Mouse (Mus musculus) retina, postnatal 7 days (tissue): ENCODE measurements around the gene Tnfsf13.
A peak's percentile ranks its signal among the peaks of the same experiment; 100 is the strongest.
"Not testable (repeated sequence)": the region's sequence is repeated elsewhere in the genome, so short reads cannot be mapped to it uniquely, and the experiment has no call there.

Source experiments
- DNase-seq: peaks from one replicate; pipeline ENCODE4 v3.0.0-alpha.2; 2012; ENCODE audit warnings: low read depth, low spot score

Gene Tnfsf13

DNA sequence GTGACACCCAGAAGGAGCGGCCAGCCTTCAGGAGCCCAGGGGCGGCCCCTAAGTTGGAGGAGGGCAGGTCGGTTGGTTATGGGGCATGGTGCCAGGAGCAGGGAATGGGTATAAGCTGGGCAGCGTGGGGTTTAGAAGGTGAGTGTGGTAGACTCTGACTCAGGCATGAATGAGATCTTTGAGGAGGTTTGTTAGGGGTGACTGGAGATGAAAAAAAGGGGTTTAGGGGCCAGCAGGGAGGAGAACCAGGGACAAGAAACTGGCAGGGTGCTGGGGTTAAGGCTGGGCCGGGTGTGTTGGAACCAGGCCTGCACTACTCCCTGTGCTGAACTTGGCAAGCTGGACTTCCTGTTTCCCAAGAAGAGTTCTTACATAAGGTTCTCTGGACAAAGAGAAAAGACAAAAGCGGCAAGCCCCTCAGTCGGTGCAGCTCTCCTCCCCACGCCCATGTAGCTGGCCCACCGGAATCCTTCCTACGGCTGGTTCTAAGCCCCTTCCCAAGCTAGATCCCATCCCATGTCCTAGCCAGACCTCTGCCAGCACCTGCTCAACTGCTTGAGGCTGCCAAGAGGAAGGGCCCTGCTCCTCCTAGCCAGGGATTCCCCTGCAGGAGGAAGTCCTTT, at the start of gene Tnfsf13:
Gene Tnfsf13 (minus strand): TSS at position 259 of the 623 bp plus-strand sequence.
- no peak for DNase-seq

DNA sequence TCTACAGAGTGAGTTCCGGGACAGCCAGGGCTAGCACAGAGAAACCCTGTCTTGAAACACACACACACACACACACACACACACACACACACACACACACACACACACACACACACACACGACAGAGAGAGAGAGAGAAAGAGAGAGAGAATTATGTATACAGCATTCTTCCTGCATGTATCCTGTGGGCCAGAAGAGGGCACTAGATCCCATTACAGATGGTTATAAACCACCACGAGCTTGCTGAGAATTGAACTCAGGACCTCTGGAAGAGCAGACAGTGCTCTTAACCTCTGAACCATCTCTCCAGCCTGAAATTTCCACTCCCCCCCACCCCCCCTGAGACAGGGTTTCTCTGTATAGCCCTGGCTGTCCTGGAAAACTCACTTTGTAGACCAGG, 45.8 kb upstream of the Tnfsf13 start:
- not testable (repeated sequence) for DNase-seq

DNA sequence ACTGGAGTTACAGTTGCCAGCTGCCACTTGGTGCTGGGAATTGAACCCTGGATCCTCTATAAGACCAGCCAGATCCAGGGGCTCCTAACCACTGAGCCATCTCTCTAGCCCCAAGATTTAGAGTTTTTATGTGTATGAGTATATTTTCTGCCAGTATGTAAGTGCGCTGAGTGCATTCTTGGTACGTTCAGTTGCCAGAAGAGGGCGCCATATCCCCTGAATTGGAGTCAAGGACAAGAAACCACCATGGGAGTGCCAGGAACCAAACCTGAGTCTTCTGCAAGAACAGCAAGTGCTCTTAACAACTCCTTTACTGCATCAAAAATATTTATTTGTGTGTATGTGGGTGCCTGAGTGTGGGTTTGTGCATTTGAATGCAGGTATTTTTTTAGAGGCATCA, 43.5 kb upstream of the Tnfsf13 start:
- DNase-seq: peak; percentile 46

DNA sequence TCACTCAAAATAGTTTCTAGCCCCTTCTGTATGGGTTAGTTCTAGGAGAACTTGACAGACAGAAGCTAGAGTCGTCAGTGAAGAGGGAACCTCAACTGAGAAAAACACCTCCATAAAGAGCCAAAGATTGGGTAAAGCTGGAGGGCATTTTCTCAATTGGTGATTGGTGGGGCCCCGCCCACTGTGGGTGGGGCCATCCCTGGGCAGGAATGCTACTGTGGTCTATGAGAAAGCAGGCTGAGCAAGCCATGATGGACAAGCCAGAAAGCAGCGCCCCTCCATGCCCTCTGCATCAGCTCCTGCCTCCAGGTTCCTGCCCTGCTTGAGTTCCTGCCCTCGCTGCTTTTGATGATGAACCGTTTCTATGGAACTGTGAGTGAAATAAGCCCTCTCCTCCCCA, 40.4 kb upstream of the Tnfsf13 start:
- DNase-seq: no peak

DNA sequence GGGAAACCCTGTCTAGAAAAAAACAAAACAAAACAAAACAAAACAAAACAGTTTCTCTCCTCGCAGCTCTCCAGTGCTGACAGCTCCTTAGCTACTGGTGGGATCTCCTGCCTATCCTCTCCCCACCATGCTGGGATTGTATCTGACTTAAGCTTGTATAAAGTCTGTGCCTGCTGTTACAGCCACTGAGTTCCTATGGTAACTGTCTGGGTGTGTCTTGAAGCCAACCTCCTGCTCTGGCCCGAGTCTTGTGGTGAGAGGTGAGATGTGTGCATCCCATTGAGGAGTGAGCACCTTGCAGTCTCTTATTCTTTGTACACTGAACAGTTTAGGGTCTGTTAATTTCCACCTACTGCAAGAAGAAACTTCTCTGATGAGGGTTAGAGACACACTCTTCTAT, 37.5 kb upstream of the Tnfsf13 start:
- no peak for DNase-seq

DNA sequence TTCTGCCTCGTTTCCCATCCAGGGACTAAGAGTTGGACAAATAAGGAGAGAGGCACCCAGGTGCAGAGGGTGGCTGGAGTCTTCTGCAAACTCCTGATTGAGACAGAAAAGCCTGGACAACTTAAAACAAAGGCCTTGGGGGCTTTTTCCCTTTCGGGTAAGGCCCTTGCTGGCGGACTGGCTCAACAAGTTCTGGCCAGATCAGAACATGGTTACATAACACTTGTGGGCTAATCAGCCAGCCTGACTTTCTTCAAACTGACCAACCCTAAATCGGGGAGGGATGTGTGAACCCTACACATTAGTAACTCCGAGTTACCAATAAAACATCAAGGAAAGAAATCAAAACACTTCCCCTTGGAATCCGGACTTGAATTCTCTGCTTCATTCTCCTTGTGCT, 35.3 kb upstream of the Tnfsf13 start:
- no peak for DNase-seq

DNA sequence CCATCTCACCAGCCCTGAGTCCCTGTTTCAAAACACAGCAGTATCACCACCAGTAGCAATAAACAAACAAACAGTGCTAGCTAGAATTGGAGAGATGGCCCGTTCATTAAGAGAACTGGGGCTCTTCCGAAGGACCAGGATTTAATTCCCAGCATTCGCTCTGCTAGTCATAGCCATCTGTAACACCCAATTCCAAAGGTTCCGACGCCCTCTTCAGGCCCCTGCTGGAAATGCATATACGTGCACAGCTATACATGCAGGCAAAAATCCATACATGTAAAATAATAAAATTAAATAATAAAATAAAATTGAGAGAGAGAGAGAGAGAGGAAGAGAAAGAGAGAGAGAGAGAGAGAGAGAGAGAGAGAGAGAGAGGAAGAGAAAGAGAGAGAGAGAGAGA, 33.8 kb upstream of the Tnfsf13 start:
- no peak for DNase-seq

DNA sequence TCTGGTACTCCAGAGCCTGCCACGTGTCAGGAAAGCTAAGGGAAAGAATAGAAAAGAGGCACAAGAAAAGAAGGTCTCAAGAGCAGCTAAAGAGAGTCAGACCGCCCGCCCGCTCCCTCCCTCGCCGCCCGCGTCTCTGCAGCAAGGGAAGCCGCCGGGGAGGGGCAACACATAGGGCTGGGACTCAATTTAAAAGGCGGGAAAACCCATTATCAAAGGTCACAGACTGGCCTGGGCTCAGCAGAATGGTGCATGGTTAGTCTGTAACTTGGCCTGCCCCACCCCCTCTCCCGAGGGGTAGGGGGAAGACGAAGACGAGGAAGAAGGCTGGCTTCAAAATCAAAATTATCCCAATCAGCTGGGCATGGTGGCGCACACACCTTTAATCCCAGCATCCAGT, 33.1 kb upstream of the Tnfsf13 start:
- no peak for DNase-seq

DNA sequence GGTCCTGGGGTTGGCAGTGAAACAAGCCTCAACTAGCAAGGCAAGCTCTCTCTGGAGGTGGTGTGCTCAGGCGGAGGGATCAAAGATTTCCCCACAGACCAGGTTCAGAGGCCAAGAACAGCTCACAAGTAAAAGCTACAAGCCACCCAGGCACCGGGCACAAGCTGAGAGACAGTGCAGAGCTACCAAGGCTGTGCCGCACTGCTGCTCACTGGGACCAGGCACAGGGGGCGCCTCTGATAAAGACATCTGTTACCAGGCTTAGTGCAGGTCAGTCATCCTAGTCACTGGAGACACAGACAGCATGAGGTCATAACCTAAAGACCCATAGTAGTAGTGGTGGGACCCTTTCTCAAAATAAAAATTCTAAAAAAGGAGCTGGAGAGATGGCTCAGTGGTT, 31.4 kb upstream of the Tnfsf13 start:
- no peak for DNase-seq

DNA sequence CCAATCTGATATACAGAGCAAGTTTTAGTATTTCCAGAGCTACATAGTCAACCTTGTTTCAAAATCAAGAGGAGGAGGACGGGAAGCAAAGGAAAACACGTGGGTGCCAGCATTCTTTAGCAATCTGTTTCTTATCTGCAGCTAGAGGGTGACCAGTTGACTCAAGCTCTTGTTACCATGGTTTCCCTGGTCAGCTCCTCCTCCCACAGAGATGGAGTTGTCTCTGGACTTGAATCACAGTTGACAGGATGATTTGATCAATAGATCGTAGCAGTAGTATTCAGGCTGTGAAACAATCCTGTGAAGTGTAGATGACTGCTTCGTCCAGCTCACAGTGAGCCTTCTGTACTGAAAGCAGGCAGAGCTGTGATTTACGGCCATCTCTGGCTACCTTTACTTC, 30.3 kb upstream of the Tnfsf13 start:
- DNase-seq: no peak

DNA sequence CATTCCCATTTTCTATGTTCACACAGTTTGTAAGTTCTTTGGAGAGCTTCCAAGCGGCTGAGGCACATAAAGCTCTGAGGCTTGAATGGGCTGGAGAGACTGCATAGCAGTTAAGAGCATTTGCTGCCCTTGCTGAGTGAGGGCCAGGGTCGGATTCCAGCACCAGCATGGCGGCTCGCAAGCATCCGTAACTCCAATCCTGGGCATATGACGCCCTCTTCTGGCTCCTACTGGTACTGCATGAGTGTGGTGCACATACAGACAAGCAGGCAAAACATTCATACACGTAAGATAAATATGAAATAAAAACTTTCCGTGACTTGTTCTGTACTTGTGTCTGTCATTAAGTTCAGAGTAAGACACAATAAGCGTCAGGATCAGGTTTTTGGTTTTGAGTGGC, 29.9 kb upstream of the Tnfsf13 start:
- no peak for DNase-seq

DNA sequence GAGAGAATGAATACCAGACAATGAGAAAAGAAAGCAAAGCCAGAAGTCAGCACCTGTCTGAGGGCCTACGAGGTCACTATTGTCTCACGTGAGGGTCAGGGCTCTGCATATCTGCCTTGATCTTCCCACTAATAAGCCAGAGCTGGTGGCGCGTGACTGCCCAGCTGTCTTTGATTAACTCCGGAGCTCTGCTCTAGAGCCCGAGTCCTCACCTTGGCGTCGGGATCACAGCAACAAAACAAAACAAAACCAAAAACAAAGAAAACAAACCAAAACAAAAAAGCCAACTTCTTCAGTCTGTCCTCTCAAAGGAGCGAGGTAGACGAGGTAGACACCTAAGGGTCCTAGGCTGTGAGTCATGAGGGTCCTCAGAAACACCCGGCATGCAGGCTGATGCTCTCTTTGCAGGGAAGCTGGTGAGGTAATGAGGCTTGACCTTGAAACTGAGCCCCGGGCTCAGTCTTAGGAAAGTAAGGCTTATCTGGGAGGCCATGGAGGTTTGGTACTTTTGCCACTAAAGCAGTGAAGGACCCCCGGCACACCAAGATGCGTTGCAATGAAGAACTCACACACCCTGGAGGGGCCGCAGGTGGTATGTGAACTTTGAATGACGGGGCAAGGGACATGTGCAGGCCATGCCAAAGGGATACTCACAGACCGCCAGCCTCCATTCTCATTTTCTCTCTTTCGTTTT, 29.2 kb upstream of the Tnfsf13 start:
- peak; percentile 40 for DNase-seq

DNA sequence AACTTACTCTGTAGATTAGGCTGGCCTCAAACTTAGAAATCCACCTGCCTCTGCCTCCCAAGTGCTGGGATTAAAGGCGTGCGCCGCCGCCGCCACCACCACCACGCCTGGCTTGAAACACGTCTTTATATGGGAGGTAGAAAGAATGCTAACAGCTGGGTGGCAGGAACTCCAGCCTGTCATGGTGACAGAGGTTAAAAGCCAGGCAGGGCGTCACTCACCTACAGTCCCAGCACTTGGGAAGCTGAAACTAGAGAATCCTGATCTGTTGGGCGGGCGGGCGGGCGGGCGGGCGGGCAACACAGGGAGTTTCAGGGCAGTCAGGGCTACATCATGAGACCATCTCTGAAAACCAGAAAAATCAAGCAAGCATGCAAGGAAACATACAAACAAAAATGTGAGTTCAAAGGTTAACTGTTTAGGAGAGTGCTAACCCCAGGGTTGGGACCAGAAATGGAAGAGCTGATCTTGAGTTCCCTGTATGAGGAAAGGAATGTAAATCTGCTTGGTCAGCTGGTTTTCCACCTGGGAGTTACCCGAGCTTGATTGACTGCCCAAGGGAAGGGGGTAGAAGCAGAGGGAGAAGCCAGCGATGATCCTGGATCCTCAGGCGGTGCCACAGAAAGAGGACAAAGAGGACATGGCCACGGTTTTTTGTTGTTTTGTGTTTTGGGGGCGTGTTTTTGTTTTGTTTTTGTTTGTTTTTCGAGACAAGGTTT, 27.5 kb upstream of the Tnfsf13 start:
- DNase-seq: no peak

DNA sequence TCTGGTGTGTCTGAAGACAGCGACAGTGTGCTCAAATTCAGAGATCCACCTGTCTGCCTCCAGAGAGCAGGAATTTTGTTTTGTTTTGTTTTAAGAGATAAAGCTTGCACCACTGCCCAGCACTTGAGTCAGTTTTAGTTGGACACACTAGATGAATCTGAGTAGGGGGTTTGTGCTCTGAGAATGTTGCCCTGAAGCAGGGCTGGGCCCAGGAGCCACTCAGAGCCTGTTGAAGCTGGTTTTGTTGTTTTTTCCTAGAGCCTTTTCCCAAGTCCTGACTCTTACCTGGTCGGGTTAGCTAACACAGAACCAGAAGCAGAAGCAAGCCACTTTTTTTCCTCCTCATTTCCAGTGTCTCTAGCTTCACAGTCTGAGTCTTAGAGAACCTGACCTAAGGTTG, 25.5 kb upstream of the Tnfsf13 start:
- no peak for DNase-seq

DNA sequence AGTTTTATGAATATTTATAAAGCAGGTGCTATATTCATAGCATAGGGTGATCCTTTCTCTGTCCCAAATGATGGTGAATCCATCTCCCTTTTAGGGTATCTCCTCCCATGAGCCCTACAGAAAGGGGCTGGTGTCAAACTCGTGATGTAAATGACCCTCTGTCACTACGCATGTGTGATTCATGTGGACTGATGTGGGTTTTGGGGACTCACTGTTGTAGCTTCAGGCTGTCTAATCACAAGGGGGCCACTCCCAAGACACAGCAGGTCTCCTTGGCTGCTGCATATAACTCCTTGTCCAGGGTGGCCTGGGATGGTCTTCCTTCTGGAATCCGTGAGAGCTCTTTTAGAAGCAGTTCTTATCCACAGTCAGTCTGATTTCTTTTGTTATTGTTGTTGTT, 24.9 kb upstream of the Tnfsf13 start:
- DNase-seq: no peak

DNA sequence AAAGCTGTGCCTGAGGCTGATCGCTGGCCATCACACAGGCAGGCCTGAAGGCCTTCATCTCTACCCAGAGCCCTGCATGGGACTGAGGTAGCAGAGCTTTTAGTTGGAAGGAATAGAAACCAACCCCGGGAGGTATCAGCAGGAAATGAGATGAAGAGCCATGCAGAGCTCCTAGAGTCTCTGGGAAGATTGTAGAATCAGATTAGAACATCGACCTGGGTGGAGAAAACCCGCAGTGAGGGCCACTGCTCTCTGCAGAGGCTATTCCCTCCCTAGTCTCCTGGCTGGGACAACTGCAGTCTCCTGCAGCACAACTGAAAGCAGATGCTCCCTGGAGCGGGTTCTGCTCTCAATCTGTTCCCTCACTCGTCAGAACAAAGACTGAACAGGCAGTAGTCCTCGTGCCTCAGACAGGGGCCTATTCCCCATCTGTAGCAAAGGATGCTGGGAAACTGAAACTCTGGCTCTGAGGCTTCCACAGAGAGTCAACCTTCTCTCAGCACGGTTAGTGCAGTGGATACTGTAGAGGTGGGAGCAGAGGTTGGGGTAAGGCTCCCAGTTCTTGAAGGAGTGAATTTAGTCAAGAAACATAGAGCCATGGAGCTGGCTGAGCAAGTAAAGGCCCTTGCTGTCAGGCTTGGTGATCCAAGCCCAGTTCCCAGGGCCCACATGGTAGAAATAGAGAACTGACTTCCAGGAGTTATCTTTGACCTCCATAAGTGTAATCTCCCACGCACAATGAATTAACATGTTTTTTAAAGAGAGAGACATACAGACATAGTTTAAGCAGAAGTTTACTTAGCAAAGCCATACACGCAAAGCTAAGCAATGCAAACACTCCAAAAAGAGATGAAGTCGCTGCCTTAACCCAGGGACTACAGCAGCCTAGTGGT, 24.2 kb upstream of the Tnfsf13 start:
- DNase-seq: no peak

DNA sequence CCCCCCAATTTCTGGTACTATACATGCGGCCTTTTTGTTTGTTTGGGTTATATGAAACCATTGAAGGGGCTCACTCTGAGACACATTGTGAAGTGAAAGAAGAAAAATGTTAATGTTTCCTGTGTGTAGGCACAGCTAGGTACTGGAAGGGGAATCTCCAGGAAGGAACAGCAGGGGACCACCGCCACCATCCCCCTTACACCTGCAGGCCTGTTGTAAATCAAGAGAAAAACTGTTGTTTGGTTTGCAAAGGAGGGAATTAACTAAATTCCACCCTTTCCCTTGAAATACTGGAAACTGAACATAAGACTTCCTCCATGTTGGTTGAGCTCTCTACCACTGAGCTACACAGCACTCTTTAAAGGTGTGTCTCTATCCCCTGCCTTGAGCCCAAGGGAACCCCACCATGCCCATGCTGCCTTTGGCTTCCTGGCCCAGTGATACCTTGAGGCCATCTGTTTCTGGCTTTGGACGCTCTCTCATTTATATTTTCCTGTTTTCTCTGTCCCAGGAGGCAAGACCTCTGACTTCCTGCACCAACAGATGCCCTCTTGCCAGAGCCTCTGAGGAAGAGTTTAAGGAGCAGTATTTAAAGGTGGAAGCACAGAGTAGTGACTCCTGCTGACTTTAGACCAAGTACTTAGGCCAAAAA, 23.2 kb upstream of the Tnfsf13 start:
- no peak for DNase-seq

DNA sequence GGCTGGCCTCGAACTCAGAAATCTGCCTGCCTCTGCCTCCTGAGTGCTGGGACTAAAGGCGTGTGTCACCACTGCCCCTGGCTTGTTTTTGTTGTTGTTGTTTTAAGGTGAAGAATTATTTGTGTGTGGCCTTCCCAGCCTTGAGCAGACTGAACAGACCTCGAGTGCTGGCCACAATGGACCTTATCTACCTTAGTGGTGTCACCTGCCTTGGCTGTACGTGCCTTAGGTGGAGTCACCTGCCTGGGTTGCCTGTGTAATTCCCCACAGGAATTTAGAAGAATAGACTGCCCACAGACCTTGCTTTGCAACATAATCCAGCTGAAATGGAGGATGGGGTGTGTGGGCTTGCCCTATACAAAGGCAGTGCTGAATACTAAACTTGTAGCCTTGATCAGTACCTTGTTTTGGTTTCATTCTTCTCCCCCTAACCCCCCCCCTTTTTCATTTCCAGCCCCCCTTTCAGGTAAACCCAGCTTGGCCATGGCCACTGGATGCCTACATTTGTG, 22.3 kb upstream of the Tnfsf13 start:
- DNase-seq: no peak

DNA sequence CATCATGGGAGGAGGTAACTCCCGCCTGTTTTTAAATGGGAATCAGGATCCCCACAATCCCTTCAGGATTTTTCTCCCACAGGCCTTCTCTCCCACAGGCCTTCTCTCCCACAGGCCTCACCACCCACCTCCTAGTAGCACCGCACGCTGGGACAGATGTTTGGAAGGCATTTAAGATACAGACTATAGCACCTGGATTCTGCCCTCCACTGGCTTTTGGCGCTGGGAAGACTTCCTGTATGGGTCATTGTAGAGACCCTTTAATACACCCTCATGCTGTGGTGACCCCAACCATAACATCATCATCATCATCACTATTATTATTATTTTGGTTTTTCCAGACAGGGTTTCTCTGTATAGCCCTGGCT, 21.9 kb upstream of the Tnfsf13 start:
- no peak for DNase-seq

DNA sequence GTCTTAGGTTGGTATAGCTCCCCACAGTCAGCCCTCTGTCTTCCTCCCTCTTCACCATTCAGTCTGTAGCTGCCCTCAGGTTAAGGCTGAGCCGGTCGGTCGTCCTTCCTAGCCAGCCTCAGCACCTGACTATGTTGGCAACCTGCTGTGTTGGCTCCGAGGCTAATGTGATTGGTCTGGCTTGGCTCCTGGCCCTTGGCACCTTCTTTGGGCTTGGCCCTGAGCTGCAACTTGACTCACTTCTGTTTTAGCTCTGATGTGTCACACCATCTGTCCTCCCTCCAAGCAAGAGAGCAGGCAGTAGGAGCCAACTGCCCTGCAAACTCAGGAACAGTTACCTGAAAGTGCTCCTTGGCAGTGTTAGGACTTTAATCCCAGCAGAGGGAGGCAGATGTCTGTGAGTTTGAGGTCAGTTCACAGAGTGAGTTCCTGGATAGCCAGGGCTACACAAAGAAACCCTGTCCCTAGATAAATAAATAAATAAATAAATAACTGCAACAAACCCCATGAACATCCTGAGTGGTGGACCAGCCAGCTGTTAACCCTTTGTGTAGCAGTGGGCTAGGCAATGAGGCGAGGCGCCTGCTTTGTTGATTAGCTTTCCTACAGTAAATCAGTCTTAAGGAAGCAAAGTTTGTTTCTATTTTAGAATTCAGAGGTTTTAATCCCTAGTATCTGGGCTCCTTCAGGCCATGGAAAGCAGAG, 21.3 kb upstream of the Tnfsf13 start:
- DNase-seq: no peak

DNA sequence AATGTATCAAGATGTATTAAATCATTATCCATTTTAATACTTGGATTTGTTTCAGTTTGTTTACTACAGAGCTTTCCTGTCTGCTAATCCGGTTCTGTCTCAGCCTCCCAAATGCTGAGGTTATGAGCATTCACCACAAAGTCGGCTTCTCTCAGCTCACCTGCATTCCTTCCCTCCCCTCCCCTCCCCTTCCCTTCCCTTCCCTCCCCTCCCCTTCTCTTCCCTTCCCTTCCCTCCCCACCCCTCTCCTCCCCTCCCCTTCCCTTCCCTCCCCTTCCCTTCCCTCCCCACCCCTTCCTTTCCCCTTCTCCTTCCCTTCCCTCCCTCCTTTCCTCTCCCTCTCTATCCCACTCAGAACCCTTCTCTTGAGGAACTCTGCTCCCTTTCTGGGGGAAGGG, 19.0 kb upstream of the Tnfsf13 start:
- no peak for DNase-seq
